Mouse (Mus musculus): Measurements from ENCODE around the gene Lrrc75b.

The Lrrc75b gene

GRCm38 (mm10) chr10:75559676-75560548 is at the start of gene Lrrc75b:
Gene Lrrc75b, minus strand, starts transcription at chr10:75560330.
- DNase-seq, result peak; percentile 56 to 73

- no peak for DNase-seq
Observed at GRCm38 (mm10) chr10:75608975-75609374, 48.8 kb upstream of the Lrrc75b start.

- no peak for DNase-seq
Observed at GRCm38 (mm10) chr10:75607253-75607652, 47.1 kb upstream of the Lrrc75b start.

- DNase-seq, result no peak
Observed at GRCm38 (mm10) chr10:75605162-75605846, 45.2 kb upstream of the Lrrc75b start.

GRCm38 (mm10) chr10:75600189-75600730 is 40.1 kb upstream of the Lrrc75b start:
- DNase-seq, result no peak

- peak; percentile 74 to 81 for DNase-seq
Observed at GRCm38 (mm10) chr10:75595981-75596380, 35.9 kb upstream of the Lrrc75b start.

GRCm38 (mm10) chr10:75592585-75592984 is 32.5 kb upstream of the Lrrc75b start:
- no peak for DNase-seq

GRCm38 (mm10) chr10:75591211-75591894 is 31.2 kb upstream of the Lrrc75b start:
- peak; percentile 47 to 72 for DNase-seq

- DNase-seq, result peak; percentile 38 to 62
Observed at GRCm38 (mm10) chr10:75589651-75590050, 29.5 kb upstream of the Lrrc75b start.

GRCm38 (mm10) chr10:75589129-75589528 is 29.0 kb upstream of the Lrrc75b start, which contains the start of gene Ggt5:
Gene Ggt5, plus strand, starts transcription at chr10:75589340.
- peak; percentile 76 to 88 for DNase-seq

- peak in 1 of 2 experiments; percentile 51 for DNase-seq
Observed at GRCm38 (mm10) chr10:75588336-75588735, 28.2 kb upstream of the Lrrc75b start.

- no peak for DNase-seq
Observed at GRCm38 (mm10) chr10:75587781-75588180, 27.7 kb upstream of the Lrrc75b start.

- no peak for DNase-seq
Observed at GRCm38 (mm10) chr10:75586553-75586879, 26.4 kb upstream of the Lrrc75b start.

- DNase-seq, result peak; percentile 94 to 95
Observed at GRCm38 (mm10) chr10:75585876-75586552, 25.9 kb upstream of the Lrrc75b start.

GRCm38 (mm10) chr10:75579129-75579528 is 19.0 kb upstream of the Lrrc75b start:
- DNase-seq, result no peak

- DNase-seq, result no peak
Observed at GRCm38 (mm10) chr10:75573965-75574364, 13.8 kb upstream of the Lrrc75b start.

GRCm38 (mm10) chr10:75573181-75573580 is 13.1 kb upstream of the Lrrc75b start:
- DNase-seq, result peak; percentile 45 to 71

GRCm38 (mm10) chr10:75571937-75572336 is 11.8 kb upstream of the Lrrc75b start:
- no peak for DNase-seq

- DNase-seq, result peak; percentile 51 to 71
Observed at GRCm38 (mm10) chr10:75570981-75571657, 11.0 kb upstream of the Lrrc75b start.

- DNase-seq, result peak; percentile 49 to 63
Observed at GRCm38 (mm10) chr10:75568851-75569250, 8.7 kb upstream of the Lrrc75b start.

GRCm38 (mm10) chr10:75568441-75568840 is 8.3 kb upstream of the Lrrc75b start:
- DNase-seq, result peak; percentile 53 to 69

- no peak for DNase-seq
Observed at GRCm38 (mm10) chr10:75568029-75568428, 7.9 kb upstream of the Lrrc75b start.

Data from kidney, postnatal 4 days (tissue).